In genomic region chr7:105650639-105651435, GRCm38 (mm10) we compare ENCODE assay signal across 7 mouse cellular contexts. TPM values are rescaled to one million over a fixed set of nuclear protein-coding genes. Genes with fewer than 3 reads are reported as not detected.
A peak's percentile ranks its signal among the peaks of the same experiment; 100 is the strongest.
DNase-seq lines count a peak whose midpoint lies in the region; ATAC-seq and TF ChIP-seq lines count a peak whose summit lies in the region.

Gene Dnhd1, plus strand, starts transcription at chr7:105650827.

- ATAC-seq in activated CD4-positive, CD25-positive, alpha-beta regulatory T cell, adult 4 months: peak; percentile 92
- ATAC-seq in frontal cortex, adult (ENCODE audit: low TSS enrichment): peak; percentile 99
- peak; percentile 96 for ATAC-seq in hindbrain, embryonic 11.5 days (ENCODE audit: low FRiP score)
- peak; percentile 97 for ATAC-seq in megakaryocyte progenitor cell, adult 5-6 weeks (replicated peaks; ENCODE audit: poor library complexity)

- peak; percentile 56 for TF ChIP-seq CTCF in left cerebral cortex, adult 2 months (IDR thresholded peaks at IDR 0.05)

- WGBS in hindbrain, embryonic 11.5 days: 4% methylated on average over 17 of the region's 17 CpGs

- H3K9ac ChIP-seq in hindbrain, embryonic 11.5 days (ENCODE audit: low read depth, low read length): peak within 1 kb of the TSS; percentile 21

- H3K4me2 ChIP-seq in hindbrain, embryonic 11.5 days (replicated peaks; ENCODE audit: low read depth, low read length): peak within 1 kb of the TSS; percentile 48

- no peaks in the 10 kb centered on the region for H3K9me3 ChIP-seq in hindbrain, embryonic 11.5 days (ENCODE audit: control insufficient read depth, low read length)

- peak within 1 kb of the TSS; percentile 26 for H3K4me3 ChIP-seq in hindbrain, embryonic 11.5 days (ENCODE audit: low read depth, low read length)
- peak within 1 kb of the TSS; percentile 46 for H3K4me3 ChIP-seq in left cerebral cortex, adult 2 months

- H3K4me1 ChIP-seq in hindbrain, embryonic 11.5 days (replicated peaks; ENCODE audit: control insufficient read depth, insufficient read depth, low read length): no peaks in the 10 kb centered on the region

- H3K27ac ChIP-seq in hindbrain, embryonic 11.5 days (ENCODE audit: low read depth, low read length): no peak within 1 kb of the TSS
- H3K27ac ChIP-seq in left cerebral cortex, adult 2 months: no peak within 1 kb of the TSS

- H3K36me3 ChIP-seq in hindbrain, embryonic 11.5 days (ENCODE audit: control insufficient read depth, insufficient read depth, low read length): no peaks in the 10 kb centered on the region

- intact Hi-C loops in left cerebral cortex, adult 2 months (cut with DNase I): no loop called here

- H3K27me3 ChIP-seq in hindbrain, embryonic 11.5 days (ENCODE audit: control insufficient read depth, insufficient read depth, low read length): no peaks in the 10 kb centered on the region

- DNase-seq in cerebellum, postnatal 10 days: peak; percentile 71 to 74
- DNase-seq in hindbrain, embryonic 11.5 days (ENCODE audit: low spot score): peak; percentile 80
- peak; percentile 55 to 62 for DNase-seq in left cerebral cortex, adult 2 months (ENCODE audit: extremely low spot score in 1 of 2, low spot score in 2 of 2)
- peak; percentile 48 for DNase-seq in right cerebral cortex, postnatal 4 days

RNA-seq across cellular contexts. Expression of gene Dnhd1, which starts in this region (rescaled TPM):
- 1 to 10 TPM in 1 of 2 experiments, under 1 TPM in 1; 0.98 to 1.1 TPM for polyA plus RNA-seq in activated CD4-positive, CD25-positive, alpha-beta regulatory T cell, adult 4 months (2017; shearing (Covaris generic))
- 0.85 and 1.2 TPM in 2 replicates for polyA plus RNA-seq in hindbrain, embryonic 11.5 days (2014; fragmentation: Nextera tagmentation; extraction: Ambion mirVana)
- 1 to 10 TPM; 7.1 to 7.6 TPM for total RNA-seq in left cerebral cortex, adult 2 months (2021)
- 1.0 and 1.6 TPM in 2 replicates for total RNA-seq in megakaryocyte progenitor cell, adult 5-6 weeks (2015)
- total RNA-seq in megakaryocyte progenitor cell, adult 5-6 weeks (2017): 0.17 and 0.27 TPM in 2 replicates
